Mouse (Mus musculus) bone marrow, adult 2 months (tissue): ENCODE data around the gene Mocs1.

Experiments used
- CTCF ChIP-seq: fragments of 200-500 bp; IDR thresholded peaks from 2 replicates; pipeline ENCODE4 v1.5.1; 2011; ENCODE audit warnings: low read length, control low read depth; ENCODE audit not compliant: control insufficient read depth, insufficient read depth
- POLR2A ChIP-seq: fragments of 200-500 bp; IDR thresholded peaks from 2 replicates; pipeline ENCODE4 v1.6.1; 2011; ENCODE audit warnings: low read depth, mild to moderate bottlenecking, control low read depth, low read length, borderline replicate concordance; ENCODE audit not compliant: control insufficient read depth

GRCm38 (mm10) chr17:49484435-49484834 is 56.3 kb downstream of the Mocs1 start:
- no peak for TF ChIP-seq POLR2A
- TF ChIP-seq CTCF: no peak
